Mouse (Mus musculus) stomach, embryonic 16.5 days (tissue): Measurements from ENCODE around the gene Tulp1. TPM values are rescaled to one million over a fixed set of nuclear protein-coding genes. Genes with fewer than 3 reads are reported as not detected.

ENCODE experiments used
- ATAC-seq: fragments of 200-750 bp; cut with Nextera tagmentation; 2 replicates; pipeline ENCODE4 v1.8.0; 2017; ENCODE audit warnings: moderate number of reproducible peaks, moderate TSS enrichment; ENCODE audit not compliant: insufficient read depth, low FRiP score
- H3K27ac ChIP-seq: fragments of 300-500 bp; sonication (generic); 2 replicates; pipeline ENCODE4 v1.5.1; 2014; ENCODE audit warnings: low read length
- H3K27me3 ChIP-seq: fragments of 300-500 bp; sonication (generic); 2 replicates; pipeline ENCODE4 v1.6.1; 2014; ENCODE audit warnings: low read length, control low read depth, mixed read lengths; ENCODE audit not compliant: control insufficient read depth, insufficient read depth
- H3K36me3 ChIP-seq: fragments of 300-500 bp; sonication (generic); 2 replicates; pipeline ENCODE4 v1.6.1; 2014; ENCODE audit warnings: low read length; ENCODE audit not compliant: control insufficient read depth, insufficient read depth
- H3K4me1 ChIP-seq: fragments of 300-500 bp; sonication (generic); 2 replicates; pipeline ENCODE4 v1.6.1; 2014; ENCODE audit warnings: low read length, control low read depth, mixed read lengths; ENCODE audit not compliant: control insufficient read depth, insufficient read depth
- H3K4me2 ChIP-seq: fragments of 300-500 bp; sonication (generic); 2 replicates; pipeline ENCODE4 v1.6.1; 2014; ENCODE audit warnings: low read depth, low read length, mixed read lengths
- H3K4me3 ChIP-seq: fragments of 300-500 bp; sonication (generic); replicated peaks from 2 replicates; pipeline ENCODE4 v1.5.1; 2014; ENCODE audit warnings: mild to moderate bottlenecking, low read length
- H3K9ac ChIP-seq: fragments of 300-500 bp; sonication (generic); 2 replicates; pipeline ENCODE4 v1.6.1; 2014; ENCODE audit warnings: low read length
- H3K9me3 ChIP-seq: fragments of 300-500 bp; sonication (generic); replicated peaks from 2 replicates; pipeline ENCODE4 v1.6.1; 2016; ENCODE audit warnings: low read length, control low read depth; ENCODE audit not compliant: control insufficient read depth
- WGBS: fragments of 180-500 bp; shearing (Covaris S2); extraction: QIAGEN DNeasy Blood & Tissue Kit; methylation state at CpG from one replicate; pipeline ENCODE4 v1.1.7; 2014; 5-methylcytosine and 5-hydroxymethylcytosine counted together
- polyA plus RNA-seq: library from polyadenylated mRNA; unstranded; fragments of >200 nt; fragmentation: Nextera tagmentation; extraction: Ambion mirVana; gene quantifications from 2 replicates; pipeline ENCODE4 v1.2.1, GENCODE M21; 2015

Gene Tulp1
- polyA plus RNA-seq, 1 experiment from 2014 or later, result 5.4 TPM

- Histone ChIP-seq H3K9ac (no peak overlapping the region), H3K4me2 (no peak overlapping the region), H3K4me3 (no peak overlapping the region), H3K27ac (no peak overlapping the region), H3K4me1 (peaks cover 4% of the 10 kb centered on the region; the same call in 1 of the 2 replicates), H3K9me3 (no peaks in the 10 kb centered on the region), H3K27me3 (no peaks in the 10 kb centered on the region), H3K36me3 (peaks cover 8% of the 10 kb centered on the region; the same call in 1 of the 2 replicates)
- 76% methylated on average over 7 of the region's 7 CpGs for WGBS
- no peak for ATAC-seq
Observed at GRCm38 (mm10) chr17:28394994-28395393, 30.0 kb upstream of the Tulp1 start.

- peaks cover 8% of the 10 kb centered on the region; the same call in 1 of the 2 replicates for H3K36me3 ChIP-seq
- 0 out of 2 replicates have a peak overlapping the region, but pooled peaks have one; percentile 3 for H3K27ac ChIP-seq
- H3K4me1 ChIP-seq, result peaks cover 4% of the 10 kb centered on the region; the same call in 1 of the 2 replicates
- no peak overlapping the region for H3K9ac ChIP-seq
- no peaks in the 10 kb centered on the region for H3K9me3 ChIP-seq
- no peaks in the 10 kb centered on the region for H3K27me3 ChIP-seq
- no peak overlapping the region for H3K4me3 ChIP-seq
- 64% methylated on average over 15 of the region's 15 CpGs for WGBS
- no peak; the same call in 1 of the 2 replicates for ATAC-seq
- no peak overlapping the region for H3K4me2 ChIP-seq
Observed at GRCm38 (mm10) chr17:28394051-28394765, 29.2 kb upstream of the Tulp1 start.

- H3K27me3 ChIP-seq, result no peaks in the 10 kb centered on the region; the same call in 1 of the 2 replicates
- no peak overlapping the region for H3K4me2 ChIP-seq
- WGBS, result 13% methylated on average over 25 of the region's 25 CpGs
- peaks cover 4% of the 10 kb centered on the region; the same call in 1 of the 2 replicates for H3K4me1 ChIP-seq
- H3K36me3 ChIP-seq, result no peaks in the 10 kb centered on the region
- no peak overlapping the region for H3K4me3 ChIP-seq
- no peak overlapping the region for H3K27ac ChIP-seq
- 0 out of 2 replicates have a peak, but pooled peaks have one; percentile 15 for ATAC-seq
- no peak overlapping the region for H3K9ac ChIP-seq
- H3K9me3 ChIP-seq, result no peaks in the 10 kb centered on the region
Observed at GRCm38 (mm10) chr17:28391568-28392432, 26.8 kb upstream of the Tulp1 start.

GRCm38 (mm10) chr17:28388534-28388933, 23.5 kb upstream of the Tulp1 start:
- ATAC-seq, result no peak
- no peaks in the 10 kb centered on the region for H3K9me3 ChIP-seq

GRCm38 (mm10) chr17:28386150-28386905, 21.3 kb upstream of the Tulp1 start:
- Histone ChIP-seq H3K4me1 (0 out of 2 replicates have a peak, but pooled peaks cover 3% of the 10 kb centered on the region), H3K27ac (no peak overlapping the region), H3K36me3 (no peaks in the 10 kb centered on the region), H3K27me3 (peaks cover 6% of the 10 kb centered on the region), H3K4me2 (peak overlapping the region; percentile 36), H3K9me3 (no peaks in the 10 kb centered on the region), H3K4me3 (no peak overlapping the region), H3K9ac (no peak overlapping the region)
- ATAC-seq, result no peak
- WGBS, result 8% methylated on average over 23 of the region's 23 CpGs

More at GRCm38 (mm10) chr17:28388534-28388933, 23.5 kb upstream of the Tulp1 start:
- no peak overlapping the region for H3K4me2 ChIP-seq
- WGBS, result 84% methylated on average over 3 of the region's 3 CpGs
- H3K27ac ChIP-seq, result no peak overlapping the region
- no peak overlapping the region for H3K9ac ChIP-seq
- peaks cover 7% of the 10 kb centered on the region; the same call in 1 of the 2 replicates for H3K4me1 ChIP-seq
- H3K36me3 ChIP-seq, result no peaks in the 10 kb centered on the region
- peaks cover 6% of the 10 kb centered on the region for H3K27me3 ChIP-seq
- no peak overlapping the region for H3K4me3 ChIP-seq

GRCm38 (mm10) chr17:28384298-28384697, 19.3 kb upstream of the Tulp1 start:
- ATAC-seq, result no peak
- no peaks in the 10 kb centered on the region for H3K9me3 ChIP-seq
- H3K36me3 ChIP-seq, result no peaks in the 10 kb centered on the region
- no peak overlapping the region for H3K9ac ChIP-seq
- WGBS, result 74% methylated on average over 4 of the region's 4 CpGs
- H3K4me3 ChIP-seq, result no peak overlapping the region
- H3K27me3 ChIP-seq, result peaks cover 6% of the 10 kb centered on the region
- no peak overlapping the region for H3K27ac ChIP-seq
- no peak overlapping the region for H3K4me2 ChIP-seq
- H3K4me1 ChIP-seq, result 0 out of 2 replicates have a peak, but pooled peaks cover 3% of the 10 kb centered on the region

- H3K4me2 ChIP-seq, result no peak overlapping the region
- H3K9me3 ChIP-seq, result no peaks in the 10 kb centered on the region
- no peaks in the 10 kb centered on the region; the same call in 1 of the 2 replicates for H3K27me3 ChIP-seq
- no peaks in the 10 kb centered on the region for H3K4me1 ChIP-seq
- H3K36me3 ChIP-seq, result no peaks in the 10 kb centered on the region
- ATAC-seq, result no peak
- no peak overlapping the region for H3K4me3 ChIP-seq
- no peak overlapping the region for H3K9ac ChIP-seq
- no peak overlapping the region for H3K27ac ChIP-seq
- WGBS, result 15% methylated on average over 6 of the region's 6 CpGs
Observed at GRCm38 (mm10) chr17:28380255-28380654, 15.2 kb upstream of the Tulp1 start.

- no peak overlapping the region for H3K9ac ChIP-seq
- 9% methylated on average over 17 of the region's 17 CpGs for WGBS
- H3K4me1 ChIP-seq, result no peaks in the 10 kb centered on the region
- no peaks in the 10 kb centered on the region for H3K36me3 ChIP-seq
- peak; percentile 51; the same call in 1 of the 2 replicates for ATAC-seq
- H3K9me3 ChIP-seq, result no peaks in the 10 kb centered on the region
- H3K27ac ChIP-seq, result no peak overlapping the region
- H3K4me2 ChIP-seq, result 0 out of 2 replicates have a peak overlapping the region, but pooled peaks have one; percentile 3
- H3K27me3 ChIP-seq, result no peaks in the 10 kb centered on the region; the same call in 1 of the 2 replicates
- no peak overlapping the region for H3K4me3 ChIP-seq
Observed at GRCm38 (mm10) chr17:28375592-28376061, 10.6 kb upstream of the Tulp1 start.
